Mouse (Mus musculus) embryonic facial prominence, embryonic 15.5 days (tissue): Measurements from ENCODE around the gene Xirp2. TPM values are rescaled to one million over a fixed set of nuclear protein-coding genes. Genes with fewer than 3 reads are reported as not detected.
A peak's percentile ranks its signal among the peaks of the same experiment; 100 is the strongest.
"Not testable (repeated sequence)": the region's sequence is repeated elsewhere in the genome, so short reads cannot be mapped to it uniquely, and the experiment has no call there.

Experiments
- ATAC-seq: fragments of 200-750 bp; cut with Nextera tagmentation; 2 replicates; pipeline ENCODE4 v1.8.0; 2017; ENCODE audit warnings: low read depth, moderate TSS enrichment; ENCODE audit not compliant: insufficient number of reproducible peaks, low FRiP score, low TSS enrichment
- H3K27ac ChIP-seq: fragments of 300-500 bp; sonication (generic); replicated peaks from 2 replicates; pipeline ENCODE4 v1.5.1; 2015; ENCODE audit warnings: mild to moderate bottlenecking, inconsistent platforms
- H3K27me3 ChIP-seq: fragments of 300-500 bp; sonication (generic); 2 replicates; pipeline ENCODE4 v1.6.1; 2015; ENCODE audit warnings: inconsistent platforms
- H3K36me3 ChIP-seq: fragments of 300-500 bp; sonication (generic); 2 replicates; pipeline ENCODE4 v1.6.1; 2015; ENCODE audit warnings: mild to moderate bottlenecking, inconsistent platforms
- H3K4me1 ChIP-seq: fragments of 300-500 bp; sonication (generic); 2 replicates; pipeline ENCODE4 v1.6.1; 2015; ENCODE audit warnings: inconsistent platforms
- H3K4me2 ChIP-seq: fragments of 300-500 bp; sonication (generic); replicated peaks from 2 replicates; pipeline ENCODE4 v1.6.1; 2015; ENCODE audit warnings: mild to moderate bottlenecking, inconsistent platforms
- H3K4me3 ChIP-seq: fragments of 300-500 bp; sonication (generic); replicated peaks from 2 replicates; pipeline ENCODE4 v1.5.1; 2015; ENCODE audit warnings: mild to moderate bottlenecking, inconsistent platforms
- H3K9ac ChIP-seq: fragments of 300-500 bp; sonication (generic); 2 replicates; pipeline ENCODE4 v1.6.1; 2015; ENCODE audit warnings: inconsistent platforms
- H3K9me3 ChIP-seq: fragments of 300-500 bp; sonication (generic); replicated peaks from 2 replicates; pipeline ENCODE4 v1.6.1; 2016; ENCODE audit warnings: inconsistent platforms
- WGBS: fragments of 180-500 bp; shearing (Covaris S2); methylation state at CpG from one replicate; pipeline ENCODE4 v1.1.7; 2015; 5-methylcytosine and 5-hydroxymethylcytosine counted together
- polyA plus RNA-seq: library from polyadenylated mRNA; unstranded; fragments of >200 nt; fragmentation: Nextera tagmentation; extraction: Ambion mirVana; gene quantifications from 2 replicates; pipeline ENCODE4 v1.2.1, GENCODE M21; 2015

The Xirp2 gene
- 0.01 and 0.09 TPM in 2 replicates for polyA plus RNA-seq

DNA sequence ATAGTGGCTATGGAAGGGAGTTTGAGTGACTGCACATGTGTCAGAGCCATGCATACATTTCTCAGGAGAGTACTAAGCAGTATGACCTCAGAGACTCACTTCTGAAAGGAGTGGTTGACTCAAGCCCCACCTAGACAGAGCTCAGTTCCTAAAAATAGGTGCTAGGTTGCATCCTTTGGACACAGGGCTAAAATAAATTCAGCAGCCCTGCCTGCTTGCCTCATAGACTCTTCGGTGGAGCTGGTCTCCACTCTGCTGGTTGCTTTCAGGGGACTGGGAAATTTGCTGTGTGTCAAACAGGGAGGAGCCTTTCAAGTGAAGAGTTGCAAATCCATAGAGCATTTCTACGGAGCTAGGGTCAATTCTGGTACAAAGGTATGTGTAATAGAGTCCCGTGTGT, at the start of gene Xirp2:
TSS of gene Xirp2 (plus strand) at position 223 of the 400 bp plus-strand sequence.
- H3K4me3 ChIP-seq: no peak within 1 kb of the TSS

DNA sequence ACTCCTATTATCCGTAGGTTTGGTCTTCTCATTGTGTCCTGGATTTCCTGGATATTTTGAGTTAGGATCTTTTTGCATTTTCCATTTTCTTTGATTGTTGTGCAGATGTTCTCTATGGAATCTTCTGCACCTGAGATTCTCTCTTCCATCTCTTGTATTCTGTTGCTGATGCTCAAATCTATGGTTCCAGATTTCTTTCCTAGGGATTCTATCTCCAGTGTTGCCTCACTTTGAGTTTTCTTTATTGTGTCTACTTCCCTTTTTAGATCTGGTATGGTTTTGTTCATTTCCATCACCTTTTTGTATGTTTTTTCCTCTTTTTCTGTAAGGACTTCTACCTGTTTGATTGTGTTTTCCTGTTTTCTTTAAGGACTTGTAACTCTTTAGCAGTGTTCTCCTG, 32.4 kb upstream of the Xirp2 start, which contains the start of gene Gm21830:
TSS of gene Gm21830 (plus strand) at position 301 of the 400 bp plus-strand sequence.
- ATAC-seq, H3K4me2 ChIP-seq, H3K27me3 ChIP-seq, H3K4me3 ChIP-seq, H3K36me3 ChIP-seq, H3K4me1 ChIP-seq, H3K9me3 ChIP-seq, H3K9ac ChIP-seq, H3K27ac ChIP-seq: not testable (repeated sequence)
- WGBS: no CpG with 5 or more reads among the region's 1 CpGs

More for the DNA sequence above, at the start of gene Xirp2:
- Histone ChIP-seq H3K27me3 (no peaks in the 10 kb centered on the region), H3K27ac (no peak within 1 kb of the TSS), H3K4me2 (no peak within 1 kb of the TSS), H3K9me3 (no peaks in the 10 kb centered on the region), H3K36me3 (no peaks in the 10 kb centered on the region), H3K4me1 (no peaks in the 10 kb centered on the region), H3K9ac (no peak within 1 kb of the TSS)
- no peak for ATAC-seq
- WGBS: 70% methylated on average over 3 of the region's 3 CpGs

DNA sequence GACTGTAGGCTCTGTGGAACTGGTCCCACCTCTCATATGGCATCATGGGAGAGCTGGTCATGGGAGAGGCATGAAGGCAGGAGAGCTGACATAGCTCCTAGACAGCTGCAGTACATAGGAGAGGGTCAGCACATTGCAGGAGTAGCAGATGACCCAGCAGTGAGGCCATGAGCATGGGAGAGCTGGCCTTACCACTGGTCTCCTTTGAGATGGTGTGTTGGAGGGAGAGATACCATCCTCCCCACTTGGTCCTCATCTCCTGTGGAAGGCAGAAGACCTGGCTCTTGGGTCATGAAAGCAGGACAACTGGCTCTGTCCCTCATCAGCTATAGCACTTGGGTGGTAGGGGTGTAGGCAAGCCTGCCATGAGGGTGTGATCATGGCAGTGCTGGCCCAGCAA, 24.9 kb upstream of the Xirp2 start:
- no peak for ATAC-seq
- no peak overlapping the region for H3K27ac ChIP-seq

DNA sequence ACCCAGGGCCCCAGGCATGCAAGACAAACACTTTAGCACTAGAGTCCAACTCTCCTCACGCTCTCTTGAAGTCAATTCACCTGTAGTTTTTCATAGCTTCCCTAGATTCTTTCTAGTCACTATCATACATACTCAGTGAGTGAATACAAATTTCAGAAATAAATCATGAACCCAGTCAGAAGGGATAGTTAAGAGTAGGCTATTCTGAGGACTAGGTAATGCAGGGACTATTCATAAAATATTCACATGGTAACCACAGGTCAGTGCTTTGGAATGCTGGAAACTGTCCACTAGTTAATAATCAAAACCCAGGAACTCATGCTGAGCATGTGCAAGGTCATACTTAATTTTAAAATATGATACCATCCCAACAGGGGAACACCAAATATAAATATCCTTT, 23.0 kb upstream of the Xirp2 start:
- no peak for ATAC-seq
- no peak overlapping the region for H3K27ac ChIP-seq
- H3K4me3 ChIP-seq: no peak overlapping the region
- no peaks in the 10 kb centered on the region for H3K27me3 ChIP-seq
- H3K4me2 ChIP-seq: no peak overlapping the region
- WGBS: 88% methylated on average over 1 of the region's 1 CpGs
- H3K4me1 ChIP-seq: no peaks in the 10 kb centered on the region
- H3K9ac ChIP-seq: no peak overlapping the region
- no peaks in the 10 kb centered on the region for H3K36me3 ChIP-seq
- H3K9me3 ChIP-seq: no peaks in the 10 kb centered on the region

More for the DNA sequence above, 24.9 kb upstream of the Xirp2 start:
- Histone ChIP-seq H3K36me3 (no peaks in the 10 kb centered on the region), H3K4me1 (no peaks in the 10 kb centered on the region), H3K9me3 (no peaks in the 10 kb centered on the region), H3K27me3 (no peaks in the 10 kb centered on the region), H3K4me3 (no peak overlapping the region), H3K4me2 (no peak overlapping the region), H3K9ac (no peak overlapping the region)

DNA sequence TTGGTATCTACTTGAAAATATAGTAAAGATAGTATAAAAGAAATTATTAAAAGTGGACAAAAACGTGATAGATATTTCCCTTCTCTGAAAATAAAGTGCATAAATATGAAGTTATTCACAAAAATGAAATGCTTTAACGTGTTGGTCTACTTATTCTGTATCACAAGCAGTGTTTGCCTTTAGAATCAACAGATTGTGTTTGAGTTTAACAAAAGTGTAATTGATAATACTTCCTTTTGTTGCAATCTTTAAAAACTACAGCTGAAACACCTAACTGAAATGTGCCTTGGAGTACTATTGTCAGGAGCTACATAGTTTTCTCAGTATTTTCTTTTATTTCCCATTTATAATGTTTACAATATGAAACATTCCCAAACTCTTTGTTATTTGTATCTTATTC, 12.7 kb upstream of the Xirp2 start, which contains the start of gene Gm26727:
TSS of gene Gm26727 (minus strand) at position 101 of the 400 bp plus-strand sequence.
- 57% methylated on average over 2 of the region's 2 CpGs for WGBS
- no peak for ATAC-seq

DNA sequence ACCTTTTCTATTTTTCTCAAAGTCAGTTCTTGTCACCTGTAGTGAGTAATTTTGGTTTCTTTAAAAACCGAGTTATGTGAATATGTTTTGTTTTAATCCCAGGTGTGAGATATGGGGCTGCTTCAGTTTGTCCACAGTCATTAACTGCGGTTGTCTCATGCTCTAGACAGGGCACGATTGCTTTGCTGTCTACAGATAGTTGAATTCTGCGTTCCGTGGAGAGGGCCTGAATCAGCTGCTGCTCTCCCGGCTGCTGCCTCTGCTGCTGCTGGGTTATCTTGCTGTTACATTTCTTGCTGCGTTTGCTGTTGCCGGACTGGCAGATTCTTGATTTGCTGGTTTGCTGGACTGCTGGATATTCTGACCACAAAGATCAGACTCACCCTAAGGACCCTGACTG, 7.5 kb upstream of the Xirp2 start:
- Histone ChIP-seq H3K4me3 (no peak overlapping the region), H3K9ac (no peak overlapping the region), H3K27me3 (no peaks in the 10 kb centered on the region), H3K27ac (no peak overlapping the region), H3K9me3 (no peaks in the 10 kb centered on the region), H3K36me3 (no peaks in the 10 kb centered on the region), H3K4me2 (no peak overlapping the region), H3K4me1 (no peaks in the 10 kb centered on the region)
- WGBS: 85% methylated on average over 8 of the region's 8 CpGs
- no peak for ATAC-seq

More for the DNA sequence above, 12.7 kb upstream of the Xirp2 start, which contains the start of gene Gm26727:
- Histone ChIP-seq H3K4me2 (no peak within 1 kb of the TSS), H3K4me3 (no peak within 1 kb of the TSS), H3K27ac (no peak within 1 kb of the TSS), H3K9ac (no peak within 1 kb of the TSS), H3K4me1 (no peaks in the 10 kb centered on the region), H3K27me3 (no peaks in the 10 kb centered on the region), H3K36me3 (no peaks in the 10 kb centered on the region), H3K9me3 (no peaks in the 10 kb centered on the region)

DNA sequence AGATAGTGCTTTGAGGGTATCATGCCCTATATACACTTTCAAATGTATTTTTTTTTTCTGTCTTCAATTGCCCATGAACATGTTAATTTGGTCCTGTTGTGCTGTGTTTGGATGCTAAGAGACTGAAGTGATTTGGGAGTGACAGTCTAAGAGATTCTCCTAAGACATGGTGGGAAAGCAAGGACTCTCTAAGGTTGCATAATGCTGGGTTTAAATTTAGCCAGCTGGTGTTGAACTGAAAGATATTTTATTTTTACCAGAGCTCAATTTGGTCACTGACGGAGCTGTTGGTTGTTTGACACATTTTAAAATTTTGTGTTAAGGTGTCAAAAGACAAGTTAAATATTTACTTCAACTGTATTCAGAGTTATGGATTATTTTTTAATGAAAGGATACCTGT, 970 bp downstream of the Xirp2 start:
- Histone ChIP-seq H3K4me1 (no peaks in the 10 kb centered on the region), H3K36me3 (no peaks in the 10 kb centered on the region), H3K27ac (no peak overlapping the region), H3K27me3 (no peaks in the 10 kb centered on the region), H3K4me2 (no peak overlapping the region), H3K9me3 (no peaks in the 10 kb centered on the region), H3K4me3 (no peak overlapping the region), H3K9ac (no peak overlapping the region)
- 65% methylated on average over 1 of the region's 1 CpGs for WGBS
- no peak for ATAC-seq

DNA sequence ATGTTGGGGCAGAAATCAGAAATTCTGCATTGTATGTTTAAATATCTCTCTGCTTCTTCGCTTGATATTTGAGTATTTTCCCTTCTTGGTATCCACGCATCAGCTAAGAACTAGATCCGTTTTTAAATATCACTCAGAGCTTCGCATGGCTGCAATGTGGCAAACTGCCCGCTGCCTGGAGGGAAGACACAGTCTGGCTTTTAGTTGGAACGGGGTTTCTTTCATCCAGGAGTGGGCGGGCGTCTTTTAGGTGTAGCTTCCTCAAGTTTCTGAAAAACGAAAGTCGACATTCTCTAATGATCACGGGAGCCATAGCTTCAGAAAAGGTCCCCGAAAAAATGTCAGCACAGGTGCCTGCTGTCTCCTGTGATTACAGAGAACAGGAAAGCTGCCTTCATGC, 1.4 kb downstream of the Xirp2 start:
- WGBS: 33% methylated on average over 12 of the region's 12 CpGs
- H3K36me3 ChIP-seq: no peaks in the 10 kb centered on the region
- H3K9ac ChIP-seq: no peak overlapping the region
- peak overlapping the region; percentile 36 for H3K4me2 ChIP-seq
- H3K27ac ChIP-seq: no peak overlapping the region
- H3K4me3 ChIP-seq: peak overlapping the region; percentile 23
- no peaks in the 10 kb centered on the region for H3K4me1 ChIP-seq
- ATAC-seq: no peak
- no peaks in the 10 kb centered on the region for H3K9me3 ChIP-seq
- H3K27me3 ChIP-seq: no peaks in the 10 kb centered on the region

DNA sequence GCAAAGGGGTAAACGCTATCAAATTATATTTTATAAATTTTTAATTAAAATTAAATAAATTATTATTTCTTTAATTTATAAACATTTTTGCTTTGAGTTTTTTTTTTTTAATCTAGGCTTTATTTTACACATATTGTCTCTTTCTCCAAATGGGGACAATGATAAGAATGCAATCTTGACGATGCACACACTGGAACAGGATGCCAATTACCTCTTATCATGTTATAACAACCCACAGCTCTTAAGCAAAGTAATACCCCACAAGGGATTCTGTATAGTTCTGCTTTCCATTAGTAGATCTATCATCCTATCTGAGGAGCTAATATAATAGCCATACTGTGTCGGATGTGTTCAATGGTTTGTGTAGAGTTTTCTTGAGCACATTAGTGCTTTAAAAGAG, 15.1 kb downstream of the Xirp2 start:
- no peaks in the 10 kb centered on the region for H3K36me3 ChIP-seq
- no peak overlapping the region for H3K4me2 ChIP-seq
- 52% methylated on average over 3 of the region's 3 CpGs for WGBS
- no peaks in the 10 kb centered on the region for H3K9me3 ChIP-seq
- ATAC-seq: no peak
- H3K27me3 ChIP-seq: no peaks in the 10 kb centered on the region
- no peak overlapping the region for H3K9ac ChIP-seq
- H3K4me3 ChIP-seq: no peak overlapping the region
- no peaks in the 10 kb centered on the region for H3K4me1 ChIP-seq
- H3K27ac ChIP-seq: no peak overlapping the region

DNA sequence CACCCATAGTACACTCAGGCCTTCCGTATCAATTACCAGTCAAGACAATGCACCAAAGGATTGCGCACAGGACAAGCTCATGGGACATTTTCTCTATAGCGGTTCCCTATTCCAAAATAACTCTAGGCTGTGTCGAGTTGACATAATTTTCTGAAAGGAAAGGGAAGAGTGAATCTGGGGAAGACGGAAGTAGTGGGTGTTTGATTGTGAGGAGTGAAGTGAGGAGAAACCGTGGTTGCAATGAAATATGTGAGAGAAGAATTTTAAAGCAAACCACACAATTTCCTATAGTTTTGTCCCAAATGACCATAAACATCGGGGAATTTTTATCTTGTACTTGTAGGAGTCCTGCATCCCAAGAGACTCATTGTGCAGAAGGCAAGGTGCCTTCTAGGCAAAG, 21.2 kb downstream of the Xirp2 start:
- ATAC-seq: no peak
- Histone ChIP-seq H3K4me2 (no peak overlapping the region), H3K27ac (no peak overlapping the region), H3K4me1 (no peaks in the 10 kb centered on the region), H3K9ac (no peak overlapping the region), H3K4me3 (no peak overlapping the region), H3K9me3 (no peaks in the 10 kb centered on the region), H3K36me3 (no peaks in the 10 kb centered on the region), H3K27me3 (no peaks in the 10 kb centered on the region)
- WGBS: 86% methylated on average over 7 of the region's 7 CpGs

DNA sequence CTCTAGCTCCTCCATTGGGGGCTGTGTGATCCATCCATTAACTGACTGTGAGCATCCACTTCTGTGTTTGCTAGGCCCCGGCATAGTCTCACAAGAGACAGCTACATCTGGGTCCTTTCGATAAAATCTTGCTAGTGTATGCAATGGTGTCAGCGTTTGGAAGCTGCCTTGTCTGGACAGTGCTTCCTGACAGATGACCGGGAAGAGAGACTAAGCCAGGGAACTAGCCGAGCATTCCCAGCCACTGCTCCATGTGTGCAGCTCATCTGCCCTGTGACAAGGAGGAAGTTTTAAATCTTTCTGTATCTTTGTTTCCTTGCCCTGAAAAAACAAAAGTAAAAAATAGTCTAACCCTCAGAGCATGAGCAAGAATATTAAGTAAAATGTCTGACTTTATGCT, 24.2 kb downstream of the Xirp2 start:
- H3K27me3 ChIP-seq, ATAC-seq, H3K9me3 ChIP-seq, H3K9ac ChIP-seq, H3K36me3 ChIP-seq, H3K4me3 ChIP-seq, H3K4me2 ChIP-seq, H3K4me1 ChIP-seq, H3K27ac ChIP-seq: not testable (repeated sequence)
- 79% methylated on average over 5 of the region's 5 CpGs for WGBS

DNA sequence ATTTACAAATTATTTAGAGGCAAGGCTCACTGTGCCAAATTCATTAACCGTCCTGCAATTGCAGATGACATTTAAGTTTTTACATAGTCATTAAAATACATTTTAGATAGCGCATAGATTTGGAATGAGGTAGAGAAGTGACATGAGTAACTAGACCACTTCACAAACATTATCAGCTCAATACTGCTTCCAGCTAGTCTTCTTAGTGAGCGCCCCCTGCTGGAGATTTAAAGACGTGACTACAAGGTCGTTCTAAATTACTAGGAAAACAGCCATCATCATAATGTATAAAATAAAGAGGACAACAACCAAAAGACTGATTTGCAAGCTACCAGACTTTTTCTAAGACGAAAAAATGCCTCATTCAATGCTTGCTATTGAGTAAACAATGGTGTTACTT, 32.0 kb downstream of the Xirp2 start:
- WGBS: 16% methylated on average over 6 of the region's 6 CpGs
- H3K4me3 ChIP-seq: no peak overlapping the region
- H3K9me3 ChIP-seq: no peaks in the 10 kb centered on the region
- H3K36me3 ChIP-seq: no peaks in the 10 kb centered on the region
- no peaks in the 10 kb centered on the region for H3K4me1 ChIP-seq
- H3K27me3 ChIP-seq: no peaks in the 10 kb centered on the region
- H3K9ac ChIP-seq: no peak overlapping the region
- no peak overlapping the region for H3K27ac ChIP-seq
- ATAC-seq: no peak
- H3K4me2 ChIP-seq: no peak overlapping the region
